Mouse (Mus musculus): ENCODE measurements around the gene Olfr828.

The Olfr828 gene

GRCm38 (mm10) chr9:18819426-18819825 is at the start of gene Olfr828:
Olfr828 (minus strand) TSS chr9:18819526.
- DNase-seq (ENCODE audit: low spot score): no peak

- DNase-seq (ENCODE audit: low spot score): no peak
Observed at GRCm38 (mm10) chr9:18854633-18855032, 35.3 kb upstream of the Olfr828 start, which contains the start of gene Olfr829. Olfr829 (plus strand) TSS chr9:18854933.

GRCm38 (mm10) chr9:18785316-18785715 is 34.0 kb downstream of the Olfr828 start:
- DNase-seq (ENCODE audit: low spot score): no peak

- DNase-seq (ENCODE audit: low spot score): no peak
Observed at GRCm38 (mm10) chr9:18779476-18779875, 39.9 kb downstream of the Olfr828 start.

- no peak for DNase-seq (ENCODE audit: low spot score)
Observed at GRCm38 (mm10) chr9:18778981-18779380, 40.3 kb downstream of the Olfr828 start.

Data from yolk sac, embryonic 10.5 days (tissue).